Mouse (Mus musculus) liver, embryonic 12.5 days (tissue): ENCODE data around the gene Eml2. TPM values are rescaled to one million over a fixed set of nuclear protein-coding genes. Genes with fewer than 3 reads are reported as not detected.

Experiments
- ATAC-seq: fragments of 200-750 bp; cut with Nextera tagmentation; 2 replicates; pipeline ENCODE4 v1.8.0; 2017; ENCODE audit warnings: moderate number of reproducible peaks, mild to moderate bottlenecking, moderate library complexity
- H3K27ac ChIP-seq: fragments of 300-500 bp; sonication (generic); 2 replicates; pipeline ENCODE4 v1.5.1; 2016; ENCODE audit warnings: mild to moderate bottlenecking
- H3K27me3 ChIP-seq: fragments of 300-500 bp; sonication (generic); replicated peaks from 2 replicates; pipeline ENCODE4 v1.6.1; 2016; ENCODE audit warnings: mild to moderate bottlenecking, moderate library complexity
- H3K36me3 ChIP-seq: fragments of 300-500 bp; sonication (generic); 2 replicates; pipeline ENCODE4 v1.6.1; 2016; ENCODE audit warnings: mild to moderate bottlenecking, moderate library complexity
- H3K4me1 ChIP-seq: fragments of 300-500 bp; sonication (generic); 2 replicates; pipeline ENCODE4 v1.6.1; 2016
- H3K4me2 ChIP-seq: fragments of 300-500 bp; sonication (generic); 2 replicates; pipeline ENCODE4 v1.6.1; 2016; ENCODE audit warnings: mild to moderate bottlenecking, moderate library complexity
- H3K4me3 ChIP-seq: fragments of 300-500 bp; sonication (generic); 2 replicates; pipeline ENCODE4 v1.5.1; 2016; ENCODE audit warnings: mild to moderate bottlenecking, moderate library complexity
- H3K9ac ChIP-seq: fragments of 300-500 bp; sonication (generic); 2 replicates; pipeline ENCODE4 v1.6.1; 2016; ENCODE audit warnings: mild to moderate bottlenecking, moderate library complexity
- H3K9me3 ChIP-seq: fragments of 300-500 bp; sonication (generic); replicated peaks from 2 replicates; pipeline ENCODE4 v1.6.1; 2016; ENCODE audit warnings: mild to moderate bottlenecking, moderate library complexity
- WGBS: fragments of 180-500 bp; shearing (Covaris S2); methylation state at CpG from one replicate; pipeline ENCODE4 v1.1.7; 2016; ENCODE audit not compliant: insufficient replicate concordance; 5-methylcytosine and 5-hydroxymethylcytosine counted together
- polyA plus RNA-seq: library from polyadenylated mRNA; unstranded; fragments of >200 nt; fragmentation: Nextera tagmentation; extraction: Ambion mirVana; gene quantifications from 2 replicates; pipeline ENCODE4 v1.2.1, GENCODE M21; 2016

The Eml2 gene
- polyA plus RNA-seq, 1 experiment from 2014 or later = 5.1 TPM

DNA sequence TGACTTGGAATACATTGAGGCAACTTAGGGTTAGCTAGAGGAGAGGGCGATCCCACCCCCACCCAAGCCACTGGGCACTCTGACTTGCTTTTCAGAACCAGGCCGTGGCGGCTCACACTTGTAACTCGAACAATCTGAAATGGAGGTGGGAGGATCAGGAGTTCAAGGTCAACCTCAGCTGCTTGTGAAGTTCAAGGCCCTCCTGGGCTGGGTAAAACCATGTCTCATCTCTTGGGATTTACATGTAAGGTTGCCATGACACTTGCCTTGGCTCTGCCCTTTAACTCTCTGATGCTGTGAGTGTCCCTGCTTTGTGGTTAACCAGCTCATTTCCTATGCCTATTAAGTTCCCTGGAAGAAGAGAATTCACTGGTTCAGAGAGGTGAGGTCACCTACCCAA, 33.3 kb downstream of the Eml2 start:
- H3K4me1 ChIP-seq = peaks cover 21% of the 10 kb centered on the region
- peaks cover 44% of the 10 kb centered on the region for H3K27me3 ChIP-seq
- ATAC-seq = no peak
- no peak overlapping the region for H3K27ac ChIP-seq
- H3K36me3 ChIP-seq = peaks cover 14% of the 10 kb centered on the region
- 61% methylated on average over 4 of the region's 4 CpGs for WGBS
- no peak overlapping the region for H3K4me3 ChIP-seq
- peaks cover 5% of the 10 kb centered on the region for H3K9me3 ChIP-seq
- no peak overlapping the region for H3K9ac ChIP-seq
- H3K4me2 ChIP-seq = no peak overlapping the region

DNA sequence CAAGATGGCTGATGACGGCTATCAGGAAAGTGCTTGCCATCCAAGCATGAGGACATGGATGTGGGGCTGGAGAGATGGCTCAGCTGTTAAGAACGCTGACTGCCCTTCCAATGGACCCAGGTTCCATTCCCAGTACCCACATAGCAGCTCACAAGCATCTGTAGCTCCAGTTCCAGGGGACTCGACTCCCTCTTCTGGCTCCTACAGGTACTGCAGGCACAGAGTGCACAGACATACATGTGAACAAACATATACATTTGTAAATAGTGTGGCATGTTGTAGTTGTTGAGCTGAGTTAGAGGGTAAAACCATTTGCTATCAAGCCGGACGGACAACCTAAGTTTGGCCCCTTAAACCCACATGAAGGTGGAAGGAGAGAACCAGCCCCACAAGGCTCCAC, 33.8 kb downstream of the Eml2 start:
- WGBS = 64% methylated on average over 5 of the region's 5 CpGs
- no peak overlapping the region for H3K27ac ChIP-seq

DNA sequence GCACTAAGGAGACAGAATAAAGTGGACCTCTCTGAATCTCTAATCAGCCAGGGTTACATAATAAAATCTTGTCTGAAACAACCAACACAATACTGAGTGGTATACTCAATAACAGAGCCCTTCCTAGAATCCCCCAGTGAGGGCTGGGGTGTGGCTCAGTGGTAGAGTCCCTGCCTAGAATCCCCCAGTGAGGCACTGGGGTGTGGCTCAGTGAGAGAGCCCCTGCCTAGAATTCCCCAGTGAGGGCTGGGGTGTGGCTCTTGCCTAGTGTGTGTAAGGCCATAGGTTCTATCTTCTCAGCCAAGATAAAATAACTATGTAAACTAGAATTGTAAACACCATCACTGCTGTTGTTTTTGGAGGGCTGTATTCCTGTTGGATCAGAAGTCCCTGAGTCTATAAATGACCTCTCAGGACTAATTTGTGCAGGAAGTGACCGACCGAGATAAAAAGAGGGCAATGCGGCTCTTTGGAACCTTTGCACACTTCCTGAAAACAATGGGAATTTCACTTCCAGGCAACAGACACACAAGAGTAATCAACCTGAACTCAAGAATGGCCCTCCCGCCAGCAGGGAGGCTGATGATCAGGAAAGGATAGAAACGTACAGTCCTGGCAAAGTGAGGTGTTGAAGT, 34.9 kb downstream of the Eml2 start:
- Histone ChIP-seq H3K4me2 (no peak overlapping the region), H3K9ac (no peak overlapping the region), H3K27me3 (peaks cover 59% of the 10 kb centered on the region), H3K36me3 (no peaks in the 10 kb centered on the region), H3K27ac (no peak overlapping the region), H3K4me3 (no peak overlapping the region), H3K9me3 (peaks cover 5% of the 10 kb centered on the region), H3K4me1 (peaks cover 21% of the 10 kb centered on the region)
- WGBS = 48% methylated on average over 5 of the region's 5 CpGs
- no peak for ATAC-seq

More for the DNA sequence above, 33.8 kb downstream of the Eml2 start:
- Histone ChIP-seq H3K9ac (no peak overlapping the region), H3K9me3 (peaks cover 5% of the 10 kb centered on the region), H3K36me3 (peaks cover 11% of the 10 kb centered on the region), H3K4me1 (peaks cover 21% of the 10 kb centered on the region), H3K4me3 (no peak overlapping the region), H3K4me2 (no peak overlapping the region), H3K27me3 (peaks cover 49% of the 10 kb centered on the region)
- no peak for ATAC-seq

DNA sequence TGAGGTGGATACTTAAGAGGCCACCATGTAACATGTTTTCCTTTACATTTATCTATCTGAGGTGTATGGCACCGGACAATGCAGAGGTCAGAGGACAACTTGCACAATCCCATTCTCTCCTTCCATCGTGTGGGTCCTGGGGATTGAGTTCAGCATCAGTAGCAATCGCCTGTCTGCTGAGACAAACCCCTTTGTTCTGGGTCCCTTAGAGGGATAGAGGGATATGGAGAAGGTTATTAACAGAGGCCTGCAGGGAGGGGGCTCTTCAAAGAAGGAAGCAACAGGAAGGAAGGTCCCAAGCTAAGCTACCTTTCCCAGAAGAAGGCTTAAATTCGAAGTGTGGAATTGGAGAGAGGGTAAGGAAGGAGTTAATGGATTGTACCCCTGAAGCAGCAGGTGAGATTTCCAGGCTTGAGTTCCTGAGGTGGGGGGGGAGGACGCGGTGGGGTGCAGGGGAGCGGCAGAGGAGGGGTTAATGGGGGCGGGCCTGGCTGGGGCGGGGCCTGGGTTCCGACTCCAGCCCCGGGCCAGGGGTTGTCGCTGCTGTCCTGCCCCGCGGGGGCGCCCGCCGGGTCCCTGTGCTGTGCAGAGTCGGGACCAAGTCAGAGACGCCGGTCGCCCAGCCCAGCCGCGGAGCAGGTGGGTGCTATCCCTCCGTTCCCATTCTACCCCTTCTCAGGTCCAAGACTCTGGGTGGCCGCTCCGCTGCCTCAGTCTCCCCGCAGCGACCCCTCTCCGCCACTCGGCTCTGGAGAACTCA, 36.0 kb downstream of the Eml2 start, which contains the start of gene Gpr4:
Gene Gpr4 (plus strand): TSS at position 543 of the 760 bp plus-strand sequence.
- H3K9me3 ChIP-seq = peaks cover 5% of the 10 kb centered on the region
- peaks cover 69% of the 10 kb centered on the region for H3K27me3 ChIP-seq
- no peak within 1 kb of the TSS for H3K27ac ChIP-seq
- H3K4me2 ChIP-seq = peak within 1 kb of the TSS; percentile 70
- H3K4me3 ChIP-seq = peak within 1 kb of the TSS; percentile 50
- H3K4me1 ChIP-seq = peaks cover 21% of the 10 kb centered on the region
- H3K36me3 ChIP-seq = no peaks in the 10 kb centered on the region
- WGBS = 5% methylated on average over 29 of the region's 30 CpGs
- ATAC-seq = peak; percentile 52; the same call in 1 of the 2 replicates
- peak within 1 kb of the TSS; percentile 7 for H3K9ac ChIP-seq

DNA sequence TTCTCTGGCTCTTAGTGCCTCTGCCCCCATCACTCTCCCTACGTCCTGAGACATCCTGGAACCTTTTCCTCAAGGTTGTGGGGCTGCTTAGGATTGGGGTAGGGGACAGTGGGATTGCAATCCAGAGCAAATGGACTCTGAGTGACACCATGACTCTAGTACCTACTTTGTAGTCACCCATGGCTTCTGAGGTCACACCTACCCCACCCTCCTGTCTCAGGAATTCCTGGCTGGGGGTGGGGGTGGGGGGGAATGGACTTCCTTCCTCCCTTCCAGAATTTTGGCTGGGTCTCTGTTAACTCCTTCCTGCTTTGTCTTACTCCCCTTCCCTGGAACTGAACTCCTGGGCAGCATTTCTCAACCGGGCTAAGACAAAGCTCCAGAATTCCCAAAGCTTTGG, 37.2 kb downstream of the Eml2 start:
- ATAC-seq = no peak
- H3K27me3 ChIP-seq = peaks cover 77% of the 10 kb centered on the region
- WGBS = 54% methylated on average over 2 of the region's 2 CpGs
- 0 out of 2 replicates have a peak overlapping the region, but pooled peaks have one; percentile 70 for H3K4me2 ChIP-seq
- H3K9ac ChIP-seq = no peak overlapping the region
- H3K36me3 ChIP-seq = no peaks in the 10 kb centered on the region
- H3K4me1 ChIP-seq = peaks cover 29% of the 10 kb centered on the region
- no peak overlapping the region for H3K4me3 ChIP-seq
- H3K9me3 ChIP-seq = peaks cover 5% of the 10 kb centered on the region
- H3K27ac ChIP-seq = no peak overlapping the region

DNA sequence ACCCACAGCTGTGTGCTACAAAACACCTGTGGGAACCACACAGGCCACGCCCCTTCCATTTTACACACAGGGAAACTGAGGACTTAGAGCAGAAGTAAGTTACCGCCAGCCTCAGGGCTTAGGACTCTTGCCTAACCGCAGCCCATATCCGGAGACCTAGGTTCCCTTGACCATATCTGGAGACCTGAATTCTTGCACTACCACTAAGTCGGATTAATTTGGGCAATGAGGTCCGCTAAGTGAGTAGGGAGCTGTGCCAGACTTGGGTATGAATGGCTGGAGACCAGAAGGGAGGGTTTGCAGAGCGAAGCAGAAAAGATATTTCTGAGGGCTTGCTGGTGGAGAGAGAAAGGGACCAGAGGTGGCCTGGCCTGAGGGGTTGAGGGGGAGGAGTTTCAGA, 38.1 kb downstream of the Eml2 start:
- no peak for ATAC-seq
- H3K9ac ChIP-seq = no peak overlapping the region
- peaks cover 5% of the 10 kb centered on the region for H3K9me3 ChIP-seq
- no peak overlapping the region for H3K27ac ChIP-seq
- no peak overlapping the region for H3K4me3 ChIP-seq
- H3K4me2 ChIP-seq = no peak overlapping the region
- peaks cover 80% of the 10 kb centered on the region for H3K27me3 ChIP-seq
- 48% methylated on average over 7 of the region's 7 CpGs for WGBS
- H3K4me1 ChIP-seq = peaks cover 33% of the 10 kb centered on the region
- no peaks in the 10 kb centered on the region for H3K36me3 ChIP-seq

DNA sequence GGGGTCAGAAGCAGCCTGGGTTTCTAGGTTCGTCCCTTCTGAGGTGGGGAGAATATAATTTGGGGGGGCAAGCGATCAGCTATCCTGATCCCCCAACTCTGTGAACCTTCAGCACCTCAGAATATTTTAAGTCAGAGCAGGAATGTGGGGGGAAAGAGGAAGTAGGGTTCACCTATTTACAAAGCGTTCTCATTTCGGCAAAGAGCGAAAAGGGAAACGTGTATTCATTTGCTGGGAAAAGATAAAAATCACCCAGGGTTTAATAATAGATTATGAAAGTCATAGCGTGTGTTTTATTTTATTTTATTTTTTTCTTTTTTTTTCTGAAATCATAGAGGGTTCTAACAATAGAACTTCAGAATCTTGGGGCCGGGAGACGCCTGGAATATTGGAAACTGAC, 38.7 kb downstream of the Eml2 start:
- Histone ChIP-seq H3K27me3 (peaks cover 80% of the 10 kb centered on the region), H3K4me2 (no peak overlapping the region), H3K4me3 (no peak overlapping the region), H3K9ac (no peak overlapping the region), H3K4me1 (peaks cover 33% of the 10 kb centered on the region), H3K36me3 (no peaks in the 10 kb centered on the region), H3K27ac (no peak overlapping the region), H3K9me3 (peaks cover 3% of the 10 kb centered on the region)
- ATAC-seq = no peak
- WGBS = 49% methylated on average over 9 of the region's 9 CpGs

DNA sequence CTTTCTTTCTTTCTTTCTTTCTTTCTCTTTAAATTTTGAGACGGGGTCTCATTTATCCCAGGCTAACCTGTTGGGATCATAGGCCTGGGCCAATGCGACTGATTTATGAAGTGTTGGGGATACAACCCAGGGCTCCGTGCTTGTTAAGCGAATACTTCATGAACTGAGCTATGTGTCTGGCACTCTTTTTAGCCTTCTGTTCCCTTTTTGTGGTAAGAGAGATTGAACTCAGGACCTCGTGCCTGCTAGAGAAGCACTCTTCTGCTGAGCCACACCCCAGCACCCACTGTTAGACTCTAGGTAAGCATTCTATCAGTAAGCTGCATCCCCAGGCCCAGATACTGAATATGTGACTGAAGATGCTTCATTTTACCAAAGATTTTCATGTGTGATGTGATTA, 41.3 kb downstream of the Eml2 start:
- 26% methylated on average over 5 of the region's 5 CpGs for WGBS
- Histone ChIP-seq H3K9me3 (no peaks in the 10 kb centered on the region), H3K9ac (no peak overlapping the region), H3K4me2 (no peak overlapping the region), H3K4me3 (no peak overlapping the region), H3K27me3 (peaks cover 64% of the 10 kb centered on the region), H3K27ac (no peak overlapping the region), H3K36me3 (peaks cover 2% of the 10 kb centered on the region; the same call in 1 of the 2 replicates), H3K4me1 (peaks cover 20% of the 10 kb centered on the region)
- no peak for ATAC-seq

DNA sequence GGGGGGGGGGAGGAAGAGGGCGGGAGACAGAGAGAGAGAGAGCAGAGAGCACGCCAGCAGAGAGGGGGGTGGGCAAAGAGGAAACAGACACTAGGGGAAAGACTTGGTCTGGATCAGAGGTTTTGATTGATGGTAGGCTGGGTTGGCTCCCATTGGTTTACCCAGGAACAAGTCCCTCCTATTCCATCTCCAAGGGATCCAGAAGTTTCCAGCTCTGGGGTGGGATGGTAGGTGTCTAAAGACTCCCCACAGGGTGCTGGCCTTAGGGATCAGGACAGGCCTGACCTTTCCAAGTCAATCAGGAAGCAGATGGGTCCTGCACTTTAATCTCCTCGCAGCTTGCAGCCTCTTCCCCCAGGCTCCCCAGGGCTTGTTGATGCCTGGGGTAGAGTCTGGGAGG, 41.7 kb downstream of the Eml2 start:
- no peak overlapping the region for H3K4me3 ChIP-seq
- H3K4me2 ChIP-seq = no peak overlapping the region
- ATAC-seq = peak; percentile 61
- no peaks in the 10 kb centered on the region for H3K9me3 ChIP-seq
- peaks cover 3% of the 10 kb centered on the region for H3K36me3 ChIP-seq
- no peak overlapping the region for H3K27ac ChIP-seq
- no peak overlapping the region for H3K9ac ChIP-seq
- WGBS = 13% methylated on average over 2 of the region's 3 CpGs
- peaks cover 16% of the 10 kb centered on the region for H3K4me1 ChIP-seq
- H3K27me3 ChIP-seq = peaks cover 60% of the 10 kb centered on the region

DNA sequence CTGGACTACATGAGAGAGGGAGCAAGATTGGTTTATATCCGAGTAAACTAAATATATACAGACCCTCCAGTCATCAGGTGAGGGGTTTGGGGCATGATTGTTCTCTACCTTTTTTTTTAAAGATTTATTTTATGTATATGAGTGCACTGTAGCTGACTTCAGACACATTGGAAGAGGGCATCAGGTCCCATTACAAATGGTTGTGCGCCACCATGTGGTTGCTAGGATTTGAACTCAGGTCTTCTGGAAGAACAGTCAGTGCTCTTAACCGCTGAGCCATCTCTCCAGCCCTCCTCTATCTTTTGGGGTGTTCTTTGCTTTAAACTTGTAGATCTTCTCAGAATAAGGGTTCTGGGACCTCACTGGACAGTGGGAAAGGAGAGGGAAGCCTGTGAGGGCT, 43.8 kb downstream of the Eml2 start:
- no peak for ATAC-seq
- no peaks in the 10 kb centered on the region for H3K9me3 ChIP-seq
- H3K4me3 ChIP-seq = no peak overlapping the region
- no peak overlapping the region for H3K9ac ChIP-seq
- H3K27ac ChIP-seq = no peak overlapping the region
- peaks cover 9% of the 10 kb centered on the region for H3K36me3 ChIP-seq
- H3K4me1 ChIP-seq = peaks cover 33% of the 10 kb centered on the region
- WGBS = 60% methylated on average over 3 of the region's 3 CpGs
- no peak overlapping the region for H3K4me2 ChIP-seq
- peaks cover 39% of the 10 kb centered on the region for H3K27me3 ChIP-seq

DNA sequence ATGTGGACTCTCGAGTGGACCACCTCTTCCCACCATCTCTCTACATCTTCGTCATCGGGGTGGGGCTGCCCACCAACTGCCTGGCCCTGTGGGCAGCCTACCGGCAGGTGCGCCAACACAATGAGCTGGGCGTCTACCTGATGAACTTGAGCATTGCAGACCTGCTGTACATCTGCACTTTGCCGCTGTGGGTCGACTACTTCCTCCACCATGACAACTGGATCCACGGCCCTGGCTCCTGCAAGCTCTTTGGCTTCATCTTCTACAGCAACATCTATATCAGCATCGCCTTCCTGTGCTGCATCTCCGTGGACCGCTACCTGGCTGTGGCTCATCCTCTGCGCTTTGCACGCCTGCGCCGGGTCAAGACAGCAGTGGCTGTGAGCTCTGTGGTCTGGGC, 46.0 kb downstream of the Eml2 start:
- Histone ChIP-seq H3K4me3 (no peak overlapping the region), H3K4me2 (no peak overlapping the region), H3K36me3 (peaks cover 19% of the 10 kb centered on the region), H3K27me3 (peaks cover 19% of the 10 kb centered on the region), H3K9me3 (no peaks in the 10 kb centered on the region), H3K4me1 (peaks cover 52% of the 10 kb centered on the region), H3K9ac (no peak overlapping the region), H3K27ac (no peak overlapping the region)
- WGBS = 82% methylated on average over 16 of the region's 16 CpGs
- ATAC-seq = no peak

DNA sequence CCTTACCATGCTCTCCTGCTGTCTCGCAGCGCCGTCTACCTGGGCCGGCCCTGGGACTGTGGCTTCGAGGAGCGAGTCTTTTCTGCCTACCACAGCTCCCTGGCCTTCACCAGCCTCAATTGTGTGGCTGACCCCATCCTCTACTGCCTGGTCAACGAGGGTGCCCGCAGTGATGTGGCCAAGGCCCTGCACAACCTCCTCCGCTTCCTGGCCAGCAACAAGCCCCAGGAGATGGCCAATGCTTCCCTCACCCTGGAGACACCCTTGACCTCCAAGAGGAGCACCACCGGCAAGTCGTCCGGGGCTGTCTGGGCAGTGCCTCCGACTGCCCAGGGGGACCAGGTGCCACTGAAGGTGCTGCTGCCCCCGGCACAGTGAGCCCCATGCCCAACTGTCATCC, 46.7 kb downstream of the Eml2 start:
- peaks cover 49% of the 10 kb centered on the region for H3K4me1 ChIP-seq
- peaks cover 14% of the 10 kb centered on the region for H3K27me3 ChIP-seq
- WGBS = 86% methylated on average over 14 of the region's 14 CpGs
- no peak overlapping the region for H3K27ac ChIP-seq
- no peaks in the 10 kb centered on the region for H3K9me3 ChIP-seq
- no peak for ATAC-seq
- H3K9ac ChIP-seq = no peak overlapping the region
- H3K36me3 ChIP-seq = peaks cover 19% of the 10 kb centered on the region
- no peak overlapping the region for H3K4me3 ChIP-seq
- no peak overlapping the region for H3K4me2 ChIP-seq
